Mouse (Mus musculus): ENCODE measurements around the gene Arhgap15.

DNA sequence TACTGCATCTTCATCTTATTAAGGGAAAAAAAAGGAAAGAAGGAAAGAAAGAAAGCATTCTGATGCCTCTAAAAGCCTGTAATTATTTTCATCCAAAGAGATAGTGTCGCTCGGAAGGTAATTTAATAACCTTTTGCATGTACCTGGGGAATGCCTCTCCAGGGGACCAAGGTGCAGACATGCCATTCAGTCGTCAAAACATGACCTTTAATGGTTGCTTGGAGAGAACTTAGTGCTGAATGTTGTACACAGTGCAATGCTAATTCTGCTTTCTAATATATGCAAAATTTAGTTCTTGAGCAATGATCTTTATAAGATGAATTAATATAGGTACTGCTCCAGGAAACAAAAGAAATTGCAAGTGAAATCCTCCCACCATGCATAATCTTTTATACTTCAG lies 239.3 kb downstream of the Arhgap15 start:
- no peak for TF ChIP-seq CTCF (IDR thresholded peaks at IDR 0.05; ENCODE audit: low read depth, low read length)
- TF ChIP-seq POLR2A (IDR thresholded peaks at IDR 0.05; ENCODE audit: borderline replicate concordance, low read depth, low read length), result no peak

Data from bone marrow macrophage, adult 2 months (primary cell).